Mouse (Mus musculus) liver, embryonic 13.5 days (tissue): ENCODE data around the gene Stard10. TPM values are rescaled to one million over a fixed set of nuclear protein-coding genes. Genes with fewer than 3 reads are reported as not detected.
A peak's percentile ranks its signal among the peaks of the same experiment; 100 is the strongest.

ENCODE experiments used
- ATAC-seq: fragments of 200-750 bp; cut with Nextera tagmentation; 2 replicates; pipeline ENCODE4 v1.8.0; 2017; ENCODE audit warnings: low read depth, mild to moderate bottlenecking, moderate number of reproducible peaks, moderate library complexity
- DNase-seq: peaks from one replicate; pipeline ENCODE4 v3.0.0; 2022
- H3K27ac ChIP-seq: fragments of 300-500 bp; sonication (generic); 2 replicates; pipeline ENCODE4 v1.5.1; 2015; ENCODE audit warnings: moderate library complexity, mild to moderate bottlenecking, inconsistent platforms
- H3K27me3 ChIP-seq: fragments of 300-500 bp; sonication (generic); 2 replicates; pipeline ENCODE4 v1.6.1; 2015; ENCODE audit warnings: mild to moderate bottlenecking, inconsistent platforms
- H3K36me3 ChIP-seq: fragments of 300-500 bp; sonication (generic); 2 replicates; pipeline ENCODE4 v1.6.1; 2015; ENCODE audit warnings: mild to moderate bottlenecking, inconsistent platforms
- H3K4me1 ChIP-seq: fragments of 300-500 bp; sonication (generic); replicated peaks from 2 replicates; pipeline ENCODE4 v1.6.1; 2015; ENCODE audit warnings: inconsistent platforms
- H3K4me2 ChIP-seq: fragments of 300-500 bp; sonication (generic); 2 replicates; pipeline ENCODE4 v1.6.1; 2015; ENCODE audit warnings: inconsistent platforms, mild to moderate bottlenecking, moderate library complexity
- H3K4me3 ChIP-seq: fragments of 300-500 bp; sonication (generic); replicated peaks from 2 replicates; pipeline ENCODE4 v1.5.1; 2015; ENCODE audit warnings: mild to moderate bottlenecking, inconsistent platforms
- H3K9ac ChIP-seq: fragments of 300-500 bp; sonication (generic); 2 replicates; pipeline ENCODE4 v1.6.1; 2015; ENCODE audit warnings: mild to moderate bottlenecking, inconsistent platforms
- H3K9me3 ChIP-seq: fragments of 300-500 bp; sonication (generic); replicated peaks from 2 replicates; pipeline ENCODE4 v1.6.1; 2016; ENCODE audit warnings: inconsistent platforms
- WGBS: fragments of 180-500 bp; shearing (Covaris S2); methylation state at CpG from one replicate; pipeline ENCODE4 v1.1.7; 2015; ENCODE audit not compliant: insufficient replicate concordance; 5-methylcytosine and 5-hydroxymethylcytosine counted together
- polyA plus RNA-seq: library from polyadenylated mRNA; unstranded; fragments of >200 nt; fragmentation: Nextera tagmentation; extraction: Ambion mirVana; gene quantifications from 2 replicates; pipeline ENCODE4 v1.2.1, GENCODE M21; 2015

The Stard10 gene
- polyA plus RNA-seq, result 78.5 and 81.3 TPM in 2 replicates

- 52% methylated on average over 3 of the region's 3 CpGs for WGBS
- peak within 1 kb of the TSS; percentile 45 for H3K4me2 ChIP-seq
Measured at GRCm38 (mm10) chr7:101317014-101317413, at the start of gene Stard10. Gene Stard10, plus strand, starts transcription at chr7:101317086.

DNA sequence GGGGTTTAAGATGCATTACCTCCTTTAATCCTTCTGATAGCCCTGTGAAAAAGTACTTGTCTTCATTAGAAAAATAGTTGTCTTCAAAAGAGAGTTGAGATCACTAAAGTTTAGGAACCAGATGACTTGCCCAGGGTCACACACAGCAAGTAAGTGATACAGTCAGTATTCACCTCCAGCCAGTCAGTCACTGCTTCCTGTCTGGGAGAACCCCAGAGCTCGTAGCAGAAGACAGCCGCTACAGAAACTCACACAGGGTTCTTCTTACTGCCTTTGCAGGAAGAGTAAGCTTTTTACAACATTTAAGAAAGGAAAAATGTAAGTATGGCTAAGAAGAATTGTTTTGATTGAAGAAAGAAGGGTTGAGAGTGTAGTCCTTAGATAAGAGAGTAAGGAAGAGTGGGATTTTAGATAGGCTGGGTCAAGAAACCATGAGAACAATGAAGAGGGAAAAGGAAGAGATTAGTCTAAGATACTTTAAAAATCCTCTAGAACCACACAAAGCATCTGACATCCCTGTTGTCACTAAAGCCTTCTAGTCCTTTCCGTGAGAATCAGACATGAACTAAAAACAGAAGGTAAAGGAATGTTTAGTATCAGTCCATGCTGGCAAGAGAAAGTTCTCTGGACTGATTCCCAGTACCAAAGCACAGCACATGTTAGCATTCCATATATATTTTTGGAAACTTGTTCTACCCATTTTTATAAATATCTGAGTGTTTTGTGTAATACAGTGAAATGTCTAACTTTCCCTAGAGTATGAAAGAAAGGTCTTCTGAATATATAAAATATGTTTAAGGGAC is 49.2 kb upstream of the Stard10 start:
- no peak overlapping the region for H3K4me2 ChIP-seq
- DNase-seq, result no peak
- ATAC-seq, result no peak
- no peak overlapping the region for H3K4me3 ChIP-seq
- H3K27me3 ChIP-seq, result no peaks in the 10 kb centered on the region
- H3K36me3 ChIP-seq, result peaks cover 3% of the 10 kb centered on the region; the same call in 1 of the 2 replicates
- H3K27ac ChIP-seq, result no peak overlapping the region
- 21% methylated on average over 3 of the region's 3 CpGs for WGBS
- no peaks in the 10 kb centered on the region for H3K9me3 ChIP-seq
- H3K9ac ChIP-seq, result no peak overlapping the region
- peaks cover 34% of the 10 kb centered on the region for H3K4me1 ChIP-seq

More at GRCm38 (mm10) chr7:101317014-101317413, at the start of gene Stard10:
- H3K4me3 ChIP-seq, result no peak within 1 kb of the TSS
- ATAC-seq (no peak), DNase-seq (no peak)
- H3K36me3 ChIP-seq, result no peaks in the 10 kb centered on the region
- no peaks in the 10 kb centered on the region for H3K27me3 ChIP-seq
- peak within 1 kb of the TSS; percentile 56 for H3K9ac ChIP-seq
- peaks cover 98% of the 10 kb centered on the region for H3K4me1 ChIP-seq
- H3K27ac ChIP-seq, result peak within 1 kb of the TSS; percentile 91
- no peaks in the 10 kb centered on the region for H3K9me3 ChIP-seq

GRCm38 (mm10) chr7:101271602-101272001 is 45.3 kb upstream of the Stard10 start:
- no peaks in the 10 kb centered on the region for H3K9me3 ChIP-seq
- no peak for DNase-seq
- no peak overlapping the region for H3K4me2 ChIP-seq
- H3K27ac ChIP-seq, result peak overlapping the region; percentile 54; the same call in 1 of the 2 replicates
- 47% methylated on average over 1 of the region's 1 CpGs for WGBS
- H3K4me1 ChIP-seq, result peaks cover 45% of the 10 kb centered on the region
- H3K36me3 ChIP-seq, result peaks cover 10% of the 10 kb centered on the region
- H3K4me3 ChIP-seq, result no peak overlapping the region
- ATAC-seq, result no peak
- H3K9ac ChIP-seq, result no peak overlapping the region
- no peaks in the 10 kb centered on the region for H3K27me3 ChIP-seq

GRCm38 (mm10) chr7:101272466-101273160 is 44.3 kb upstream of the Stard10 start:
- peak; percentile 95 for ATAC-seq
- Histone ChIP-seq H3K9ac (peak overlapping the region; percentile 7; the same call in 1 of the 2 replicates), H3K9me3 (no peaks in the 10 kb centered on the region), H3K4me1 (peaks cover 35% of the 10 kb centered on the region), H3K27me3 (no peaks in the 10 kb centered on the region), H3K4me2 (peak overlapping the region; percentile 33), H3K36me3 (peaks cover 18% of the 10 kb centered on the region), H3K27ac (peak overlapping the region; percentile 54), H3K4me3 (no peak overlapping the region)
- DNase-seq, result no peak
- WGBS, result 54% methylated on average over 8 of the region's 8 CpGs

DNA sequence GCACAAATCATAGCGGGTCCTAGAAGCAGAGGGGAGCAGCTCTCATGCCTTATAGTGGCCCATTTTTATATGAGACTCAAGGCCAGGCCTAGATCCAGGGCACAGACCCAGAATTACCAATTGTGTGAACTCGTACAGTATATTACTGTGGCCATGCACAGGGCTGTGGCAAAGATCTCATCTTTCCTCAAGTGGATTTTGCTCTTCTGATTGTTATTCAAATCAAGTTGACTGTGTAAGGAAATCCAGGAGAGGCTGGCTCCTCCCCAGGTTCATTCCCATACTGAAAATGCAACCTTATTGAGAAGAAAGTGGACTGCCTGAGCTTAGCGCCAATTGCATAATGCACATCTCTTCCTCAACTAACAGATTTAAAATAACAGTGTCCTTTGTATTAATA is 34.2 kb upstream of the Stard10 start:
- ATAC-seq (no peak), DNase-seq (no peak)
- 72% methylated on average over 3 of the region's 3 CpGs for WGBS
- Histone ChIP-seq H3K27ac (no peak overlapping the region), H3K9me3 (no peaks in the 10 kb centered on the region), H3K9ac (no peak overlapping the region), H3K4me1 (no peaks in the 10 kb centered on the region), H3K36me3 (peaks cover 27% of the 10 kb centered on the region), H3K4me3 (no peak overlapping the region), H3K4me2 (no peak overlapping the region), H3K27me3 (no peaks in the 10 kb centered on the region)

DNA sequence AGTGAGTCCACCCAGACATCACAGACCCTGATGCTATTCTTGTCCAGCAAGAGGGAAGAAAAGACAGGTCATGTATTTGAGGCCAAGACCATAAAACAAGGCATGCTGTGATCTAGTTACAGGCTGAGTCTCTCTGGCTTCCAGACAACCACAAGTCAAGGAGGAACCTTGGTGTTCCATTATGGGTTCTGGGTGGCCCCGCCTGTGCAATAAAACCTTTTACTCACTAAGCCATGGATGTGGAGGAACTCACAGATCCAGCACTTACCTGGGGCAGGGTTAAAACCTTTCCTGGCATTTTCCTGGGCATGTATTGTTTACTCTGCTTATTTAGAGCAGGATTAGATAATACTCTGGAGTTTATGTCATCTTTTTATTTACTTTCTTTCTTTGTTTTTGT is 32.4 kb upstream of the Stard10 start:
- no peak overlapping the region for H3K9ac ChIP-seq
- H3K27me3 ChIP-seq, result no peaks in the 10 kb centered on the region
- H3K27ac ChIP-seq, result no peak overlapping the region
- H3K9me3 ChIP-seq, result no peaks in the 10 kb centered on the region
- 76% methylated on average over 1 of the region's 1 CpGs for WGBS
- peaks cover 11% of the 10 kb centered on the region; the same call in 1 of the 2 replicates for H3K36me3 ChIP-seq
- no peak overlapping the region for H3K4me2 ChIP-seq
- H3K4me1 ChIP-seq, result no peaks in the 10 kb centered on the region
- DNase-seq (no peak), ATAC-seq (no peak)
- H3K4me3 ChIP-seq, result no peak overlapping the region

GRCm38 (mm10) chr7:101286891-101287290 is 30.0 kb upstream of the Stard10 start:
- Histone ChIP-seq H3K9ac (no peak overlapping the region), H3K27me3 (no peaks in the 10 kb centered on the region), H3K27ac (no peak overlapping the region), H3K4me1 (no peaks in the 10 kb centered on the region), H3K36me3 (peaks cover 17% of the 10 kb centered on the region; the same call in 1 of the 2 replicates), H3K4me3 (no peak overlapping the region), H3K4me2 (no peak overlapping the region), H3K9me3 (no peaks in the 10 kb centered on the region)
- ATAC-seq, result no peak
- DNase-seq, result no peak
- 65% methylated on average over 4 of the region's 4 CpGs for whole genome bisulfite sequencing

- H3K27me3 ChIP-seq, result no peaks in the 10 kb centered on the region
- no peak overlapping the region for H3K4me3 ChIP-seq
- H3K9ac ChIP-seq, result no peak overlapping the region
- DNase-seq, result no peak
- no peak overlapping the region for H3K27ac ChIP-seq
- peaks cover 17% of the 10 kb centered on the region; the same call in 1 of the 2 replicates for H3K36me3 ChIP-seq
- no peak overlapping the region for H3K4me2 ChIP-seq
- no peaks in the 10 kb centered on the region for H3K9me3 ChIP-seq
- WGBS, result 64% methylated on average over 2 of the region's 2 CpGs
- H3K4me1 ChIP-seq, result no peaks in the 10 kb centered on the region
- no peak for ATAC-seq
Measured at GRCm38 (mm10) chr7:101287820-101288219, 29.1 kb upstream of the Stard10 start.

DNA sequence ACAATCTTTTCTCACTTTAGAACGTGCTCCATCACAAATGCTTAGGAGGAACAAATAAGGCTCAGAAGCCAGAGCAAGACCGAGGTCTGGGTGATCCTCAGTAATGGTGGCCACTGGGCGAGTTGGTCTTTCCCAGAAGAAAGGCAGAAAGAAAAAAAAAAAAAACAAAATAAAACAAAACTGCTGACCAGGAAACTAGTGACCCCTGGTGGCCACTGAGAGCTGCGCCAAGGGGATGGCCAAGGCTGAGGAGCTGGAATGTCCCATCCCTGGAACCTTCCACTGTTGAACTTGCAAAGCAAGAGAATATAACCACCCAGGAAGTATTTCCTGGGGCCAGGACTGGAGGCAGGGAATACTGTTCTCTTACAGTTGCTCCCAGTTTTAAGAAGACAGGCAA is 28.4 kb upstream of the Stard10 start:
- H3K36me3 ChIP-seq, result peaks cover 14% of the 10 kb centered on the region; the same call in 1 of the 2 replicates
- H3K4me3 ChIP-seq, result no peak overlapping the region
- H3K4me2 ChIP-seq, result no peak overlapping the region
- no peak overlapping the region for H3K27ac ChIP-seq
- H3K27me3 ChIP-seq, result no peaks in the 10 kb centered on the region
- peak; percentile 14 for DNase-seq
- no peak overlapping the region for H3K9ac ChIP-seq
- no peak for ATAC-seq
- no peaks in the 10 kb centered on the region for H3K9me3 ChIP-seq
- 52% methylated on average over 4 of the region's 4 CpGs for WGBS
- no peaks in the 10 kb centered on the region for H3K4me1 ChIP-seq

GRCm38 (mm10) chr7:101290401-101290800 is 26.5 kb upstream of the Stard10 start:
- H3K4me1 ChIP-seq, result no peaks in the 10 kb centered on the region
- no peaks in the 10 kb centered on the region for H3K9me3 ChIP-seq
- no peak overlapping the region for H3K4me2 ChIP-seq
- H3K27me3 ChIP-seq, result no peaks in the 10 kb centered on the region
- H3K9ac ChIP-seq, result no peak overlapping the region
- no peak overlapping the region for H3K4me3 ChIP-seq
- peaks cover 10% of the 10 kb centered on the region; the same call in 1 of the 2 replicates for H3K36me3 ChIP-seq
- ATAC-seq (no peak), DNase-seq (no peak)
- 83% methylated on average over 10 of the region's 10 CpGs for WGBS
- H3K27ac ChIP-seq, result no peak overlapping the region

DNA sequence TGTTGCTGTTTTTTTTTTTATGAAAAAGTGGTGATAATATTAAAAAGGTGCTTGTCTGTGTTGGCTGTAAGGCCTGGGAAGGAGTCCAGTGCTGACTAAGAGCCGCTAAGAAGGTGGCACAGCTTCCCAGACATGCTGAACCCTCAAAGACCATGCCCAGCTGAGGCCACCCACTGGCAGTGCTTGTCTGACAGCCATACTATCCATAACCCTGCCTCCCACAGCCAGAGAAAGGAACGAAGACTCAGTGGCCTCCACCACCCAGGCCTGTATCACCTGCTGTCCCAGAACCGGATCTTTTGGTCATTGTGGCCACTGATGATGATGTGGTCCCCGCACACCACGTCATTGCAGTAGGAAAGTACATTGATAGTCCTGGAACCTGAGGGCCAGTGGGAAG is 25.7 kb upstream of the Stard10 start:
- Histone ChIP-seq H3K9ac (no peak overlapping the region), H3K9me3 (no peaks in the 10 kb centered on the region), H3K36me3 (peaks cover 6% of the 10 kb centered on the region; the same call in 1 of the 2 replicates), H3K4me3 (no peak overlapping the region), H3K4me1 (peaks cover under 1% of the 10 kb centered on the region; the same call in 1 of the 2 replicates), H3K27me3 (peaks cover 5% of the 10 kb centered on the region; the same call in 1 of the 2 replicates), H3K27ac (no peak overlapping the region), H3K4me2 (no peak overlapping the region)
- DNase-seq (no peak), ATAC-seq (no peak)
- 70% methylated on average over 5 of the region's 5 CpGs for WGBS
